9 mouse cellular contexts compared by ENCODE assay signal in genomic region chr9:44093612-44094503, GRCm38 (mm10). TPM values are rescaled to one million over a fixed set of nuclear protein-coding genes. Genes with fewer than 3 reads are reported as not detected.
DNase-seq lines count a peak whose midpoint lies in the region; ATAC-seq and TF ChIP-seq lines count a peak whose summit lies in the region.
"Had no signal": no experiment of that assay in that cellular context is flagged by ENCODE, and none has a peak within 500 bp of the region (broad histone marks: within the 10 kb centered on the region; RNA-seq: fewer than 3 reads in every experiment).

No protein-coding gene starts in this region.

- no peak overlapping the region for H3K27ac ChIP-seq in MEL (ENCODE audit: control insufficient read depth, low read depth, low read length)
- H3K27ac ChIP-seq in hindbrain, embryonic 16.5 days (ENCODE audit: low read depth, low read length) = no peak overlapping the region

- no peaks in the 10 kb centered on the region for H3K79me2 ChIP-seq in MEL (ENCODE audit: control insufficient read depth, insufficient read depth, low read length, poor library complexity)

- no peak overlapping the region for H3K9ac ChIP-seq in MEL (ENCODE audit: control insufficient read depth, low read depth, low read length, poor library complexity, severe bottlenecking)
- no peak overlapping the region for H3K9ac ChIP-seq in hindbrain, embryonic 16.5 days (ENCODE audit: low read depth, low read length)

- DNase-seq in MEL (ENCODE audit: low read depth, low spot score) = peak; percentile 51
- peak; percentile 90 for DNase-seq in cerebellum, adult 9-11 months
- DNase-seq in frontal cortex, postnatal 25 days (ENCODE audit: low spot score in 2 of 2) = peak; percentile 57 to 74
- peak; percentile 70 to 80 for DNase-seq in left cerebral cortex, adult 8-10 months (ENCODE audit: low spot score in 2 of 2)
- DNase-seq in right cerebral cortex, postnatal 14 days = peak; percentile 87

- no peak overlapping the region for H3K4me3 ChIP-seq in MEL (ENCODE audit: control insufficient read depth in 1 of 2, insufficient read depth in 1 of 2, low read depth in 2 of 2, low read length in 2 of 2)
- peak overlapping the region; percentile 24 for H3K4me3 ChIP-seq in hindbrain, embryonic 16.5 days (ENCODE audit: low read length)
- H3K4me3 ChIP-seq: erythroblast, embryonic 14.5 days had no signal

- no peaks in the 10 kb centered on the region for H3K9me3 ChIP-seq in MEL (replicated peaks; ENCODE audit: insufficient read depth, low read length)
- no peaks in the 10 kb centered on the region for H3K9me3 ChIP-seq in hindbrain, embryonic 16.5 days (ENCODE audit: control insufficient read depth, low read length)

- H3K4me1 ChIP-seq in MEL (ENCODE audit: control insufficient read depth in 1 of 2, insufficient read depth in 2 of 2, low read length in 2 of 2) = peaks cover 3 to 20% of the 10 kb centered on the region in 2 experiments
- H3K4me1 ChIP-seq in hindbrain, embryonic 16.5 days (ENCODE audit: control insufficient read depth, insufficient read depth, low read depth, low read length) = peaks cover 6% of the 10 kb centered on the region

- H3K36me3 ChIP-seq in MEL (ENCODE audit: control insufficient read depth in 1 of 2, insufficient read depth in 2 of 2, low read length in 2 of 2) = peaks cover 0 to 12% of the 10 kb centered on the region in 2 experiments; a peak in 2 of 4 replicates
- no peaks in the 10 kb centered on the region; the same call in 1 of the 2 replicates for H3K36me3 ChIP-seq in hindbrain, embryonic 16.5 days (ENCODE audit: control insufficient read depth, insufficient read depth, low read length)

- H3K4me2 ChIP-seq in hindbrain, embryonic 16.5 days (ENCODE audit: low read length) = peak overlapping the region; percentile 58

- no peaks in the 10 kb centered on the region for H3K27me3 ChIP-seq in MEL (ENCODE audit: control insufficient read depth in 1 of 2, insufficient read depth in 2 of 2, low read length in 2 of 2)
- H3K27me3 ChIP-seq in hindbrain, embryonic 16.5 days (replicated peaks; ENCODE audit: control insufficient read depth, insufficient read depth, low read length) = no peaks in the 10 kb centered on the region

- TF ChIP-seq CTCF in MEL (IDR thresholded peaks at IDR 0.05 in 2 of 3, conservative IDR thresholded peaks at IDR 0.05 in 1 of 3; ENCODE audit: control insufficient read depth in 1 of 3, insufficient read depth in 1 of 3, low read depth in 2 of 3, low read length in 3 of 3, poor library complexity in 1 of 3, severe bottlenecking in 1 of 3) = peak; percentile 60 to 88 (median 70); a peak in 5 of 6 replicates

- no peak for TF ChIP-seq POLR2A in MEL (IDR thresholded peaks at IDR 0.05; ENCODE audit: control insufficient read depth in 1 of 2, insufficient read depth in 1 of 2, low read depth in 1 of 2, low read length in 2 of 2, poor library complexity in 1 of 2)

- WGBS in hindbrain, embryonic 16.5 days = 27% methylated on average over 24 of the region's 24 CpGs

- ATAC-seq in hindbrain, embryonic 16.5 days = peak; percentile 69
- peak; percentile 74 for ATAC-seq in megakaryocyte progenitor cell, adult 5-6 weeks (replicated peaks; ENCODE audit: poor library complexity)
- no peak for ATAC-seq in erythroid progenitor cell, adult 5-6 weeks (replicated peaks; ENCODE audit: low FRiP score, poor library complexity, severe bottlenecking)

- TF ChIP-seq RAD21 in MEL (IDR thresholded peaks at IDR 0.05; ENCODE audit: low read depth, low read length) = peak; percentile 40

- no peak for TF ChIP-seq EP300 in MEL (IDR thresholded peaks at IDR 0.05; ENCODE audit: low read depth in 1 of 2, low read length in 2 of 2)

TF ChIP-seq in MEL, 35 proteins besides CTCF, POLR2A, EP300 and RAD21:
- TF ChIP-seq MAX (IDR thresholded peaks at IDR 0.05; ENCODE audit: low read length) (no peak), ZC3H11A (IDR thresholded peaks at IDR 0.05; ENCODE audit: low read depth, low read length) (0 out of 2 replicates have a peak, but pooled peaks have one; percentile 22), POLR2AphosphoS5 (IDR thresholded peaks at IDR 0.05; ENCODE audit: borderline replicate concordance, low read depth, low read length) (no peak), MYB (IDR thresholded peaks at IDR 0.05; ENCODE audit: low read depth, low read length) (no peak), GABPA (IDR thresholded peaks at IDR 0.05; ENCODE audit: low read depth, low read length) (no peak), TAL1 (IDR thresholded peaks at IDR 0.05; ENCODE audit: low read length) (no peak), ZNF384 (IDR thresholded peaks at IDR 0.05; ENCODE audit: low read depth, low read length) (peak; percentile 32; the same call in 1 of the 2 replicates), HCFC1 (IDR thresholded peaks at IDR 0.05; ENCODE audit: low read depth, low read length) (no peak), BHLHE40 (IDR thresholded peaks at IDR 0.05; ENCODE audit: borderline replicate concordance, low read depth, low read length) (no peak), MYC (IDR thresholded peaks at IDR 0.05; ENCODE audit: low read depth, low read length) (no peak), SMC3 (IDR thresholded peaks at IDR 0.05; ENCODE audit: low read depth, low read length) (peak; percentile 59)

RNA-seq across cellular contexts. Expression of gene Mfrp, which starts 7.7 kb away (rescaled TPM):
- not detected in 2 replicates for total RNA-seq in MEL (2012; rRNA removed)
- polyA plus RNA-seq in MEL (2012; ENCODE audit: insufficient read depth in 1 of 2, insufficient read length in 2 of 2, low read depth in 1 of 2, low replicate concordance in 2 of 2, missing spikeins in 1 of 2) = under 1 TPM in 1 of 2 experiments, not detected in 1; 0.10 TPM
- polyA plus RNA-seq in hindbrain, embryonic 16.5 days (2015; fragmentation: Nextera tagmentation; extraction: Ambion mirVana) = 0.20 and 0.31 TPM in 2 replicates
- 1 to 10 TPM in 2 of 4 experiments, under 1 TPM in 2; 0.30 to 3.6 (median 0.95) TPM for total RNA-seq in left cerebral cortex, adult 8-10 months (2022)
- not detected in 2 replicates for total RNA-seq in megakaryocyte progenitor cell, adult 5-6 weeks (2015)
- total RNA-seq in megakaryocyte progenitor cell, adult 5-6 weeks (2017) = 0.12 TPM in 1 of 2 replicates, not detected in the other
- not detected in 2 replicates for total RNA-seq in erythroid progenitor cell, adult 5-6 weeks (2015; ENCODE audit: low replicate concordance)
- total RNA-seq in erythroid progenitor cell, adult 5-6 weeks (2017; ENCODE audit: low replicate concordance) = not detected in 2 replicates
- polyA plus RNA-seq: erythroblast, embryonic 14.5 days had no signal

RNA-seq across cellular contexts. Expression of gene C1qtnf5, which starts 13.2 kb away (rescaled TPM):
- total RNA-seq in MEL (2012; rRNA removed) = 0.19 TPM in 1 of 2 replicates, not detected in the other
- under 1 TPM in 1 of 2 experiments, not detected in 1; 0.13 TPM for polyA plus RNA-seq in MEL (2012; ENCODE audit: insufficient read depth in 1 of 2, insufficient read length in 2 of 2, low read depth in 1 of 2, low replicate concordance in 2 of 2, missing spikeins in 1 of 2)
- polyA plus RNA-seq in hindbrain, embryonic 16.5 days (2015; fragmentation: Nextera tagmentation; extraction: Ambion mirVana) = 8.5 and 9.5 TPM in 2 replicates
- 10 to 100 TPM; 24.1 to 32.7 (median 26.3) TPM for total RNA-seq in left cerebral cortex, adult 8-10 months (2022)
- not detected in 2 replicates for total RNA-seq in megakaryocyte progenitor cell, adult 5-6 weeks (2015)
- total RNA-seq in megakaryocyte progenitor cell, adult 5-6 weeks (2017) = not detected in 2 replicates
- total RNA-seq in erythroid progenitor cell, adult 5-6 weeks (2015; ENCODE audit: low replicate concordance) = not detected in 2 replicates
- total RNA-seq in erythroid progenitor cell, adult 5-6 weeks (2017; ENCODE audit: low replicate concordance) = 1.4 TPM in 1 of 2 replicates, not detected in the other

RNA-seq across cellular contexts. Expression of gene Gm49380, which starts 19.4 kb away (rescaled TPM):
- not detected in 2 replicates for total RNA-seq in MEL (2012; rRNA removed)
- polyA plus RNA-seq in MEL (2012; ENCODE audit: insufficient read depth in 1 of 2, insufficient read length in 2 of 2, low read depth in 1 of 2, low replicate concordance in 2 of 2, missing spikeins in 1 of 2) = under 1 TPM in 1 of 2 experiments, not detected in 1; 0.24 TPM
- 0.14 and 0.24 TPM in 2 replicates for polyA plus RNA-seq in hindbrain, embryonic 16.5 days (2015; fragmentation: Nextera tagmentation; extraction: Ambion mirVana)
- under 1 TPM in 2 of 4 experiments, not detected in 2; 0.67 to 0.78 TPM for total RNA-seq in left cerebral cortex, adult 8-10 months (2022)
- not detected in 2 replicates for total RNA-seq in megakaryocyte progenitor cell, adult 5-6 weeks (2015)
- total RNA-seq in megakaryocyte progenitor cell, adult 5-6 weeks (2017) = not detected in 2 replicates
- total RNA-seq in erythroid progenitor cell, adult 5-6 weeks (2015; ENCODE audit: low replicate concordance) = not detected in 2 replicates
- total RNA-seq in erythroid progenitor cell, adult 5-6 weeks (2017; ENCODE audit: low replicate concordance) = 1.4 TPM in 1 of 2 replicates, not detected in the other
- polyA plus RNA-seq: erythroblast, embryonic 14.5 days had no signal

RNA-seq across cellular contexts. Expression of gene Rnf26, which starts 19.5 kb away (rescaled TPM):
- 13.3 and 14.0 TPM in 2 replicates for total RNA-seq in MEL (2012; rRNA removed)
- 10 to 100 TPM in 1 of 2 experiments, not detected in 1; 55.1 TPM for polyA plus RNA-seq in MEL (2012; ENCODE audit: insufficient read depth in 1 of 2, insufficient read length in 2 of 2, low read depth in 1 of 2, low replicate concordance in 2 of 2, missing spikeins in 1 of 2)
- polyA plus RNA-seq in hindbrain, embryonic 16.5 days (2015; fragmentation: Nextera tagmentation; extraction: Ambion mirVana) = 33.0 and 37.8 TPM in 2 replicates
- 10 to 100 TPM; 26.9 to 33.4 (median 30.6) TPM for total RNA-seq in left cerebral cortex, adult 8-10 months (2022)
- 47.7 and 59.6 TPM in 2 replicates for total RNA-seq in megakaryocyte progenitor cell, adult 5-6 weeks (2015)
- total RNA-seq in megakaryocyte progenitor cell, adult 5-6 weeks (2017) = 19.1 and 21.2 TPM in 2 replicates
- total RNA-seq in erythroid progenitor cell, adult 5-6 weeks (2015; ENCODE audit: low replicate concordance) = 83.4 and 94.4 TPM in 2 replicates
- total RNA-seq in erythroid progenitor cell, adult 5-6 weeks (2017; ENCODE audit: low replicate concordance) = 43.9 and 53.3 TPM in 2 replicates

RNA-seq across cellular contexts. Expression of gene Usp2, which starts 27.0 kb away (rescaled TPM):
- 3.6 and 4.3 TPM in 2 replicates for total RNA-seq in MEL (2012; rRNA removed)
- polyA plus RNA-seq in MEL (2012; ENCODE audit: insufficient read depth in 1 of 2, insufficient read length in 2 of 2, low read depth in 1 of 2, low replicate concordance in 2 of 2, missing spikeins in 1 of 2) = 10 to 100 TPM in 1 of 2 experiments, not detected in 1; 13.9 TPM
- polyA plus RNA-seq in hindbrain, embryonic 16.5 days (2015; fragmentation: Nextera tagmentation; extraction: Ambion mirVana) = 12.8 and 18.6 TPM in 2 replicates
- total RNA-seq in left cerebral cortex, adult 8-10 months (2022) = 100 to 1,000 TPM; 118 to 172 (median 123) TPM
- 5.5 and 16.4 TPM in 2 replicates for total RNA-seq in megakaryocyte progenitor cell, adult 5-6 weeks (2015)
- 2.5 and 5.3 TPM in 2 replicates for total RNA-seq in megakaryocyte progenitor cell, adult 5-6 weeks (2017)
- total RNA-seq in erythroid progenitor cell, adult 5-6 weeks (2015; ENCODE audit: low replicate concordance) = not detected in 2 replicates
- 1.8 TPM in 1 of 2 replicates, not detected in the other for total RNA-seq in erythroid progenitor cell, adult 5-6 weeks (2017; ENCODE audit: low replicate concordance)
- polyA plus RNA-seq: erythroblast, embryonic 14.5 days had no signal

Comparison
In these comparisons a context has a peak if more than half of its experiments do, and no peak if none do; other contexts are left out.
1. RNA of gene C1qtnf5, which starts 13.2 kb away (total RNA-seq): 24.1 to 32.7 TPM in left cerebral cortex, adult 8-10 months; 0.19 TPM in MEL, not detected in megakaryocyte progenitor cell, adult 5-6 weeks and 1.4 TPM in erythroid progenitor cell, adult 5-6 weeks; every median in the first group is over 10 times any median in the second.
2. Peak in every context shown above with its lines, with median percentiles within 50 percentile points of each other: DNase-seq.